Mouse (Mus musculus): ENCODE data around the gene Ube2l3. TPM values are rescaled to one million over a fixed set of nuclear protein-coding genes. Genes with fewer than 3 reads are reported as not detected.
"Not testable (repeated sequence)": the region's sequence is repeated elsewhere in the genome, so short reads cannot be mapped to it uniquely, and the experiment has no call there.

Gene Ube2l3
- total RNA-seq, 2 experiments from 2014 or later = 40.6 to 161 TPM

DNA sequence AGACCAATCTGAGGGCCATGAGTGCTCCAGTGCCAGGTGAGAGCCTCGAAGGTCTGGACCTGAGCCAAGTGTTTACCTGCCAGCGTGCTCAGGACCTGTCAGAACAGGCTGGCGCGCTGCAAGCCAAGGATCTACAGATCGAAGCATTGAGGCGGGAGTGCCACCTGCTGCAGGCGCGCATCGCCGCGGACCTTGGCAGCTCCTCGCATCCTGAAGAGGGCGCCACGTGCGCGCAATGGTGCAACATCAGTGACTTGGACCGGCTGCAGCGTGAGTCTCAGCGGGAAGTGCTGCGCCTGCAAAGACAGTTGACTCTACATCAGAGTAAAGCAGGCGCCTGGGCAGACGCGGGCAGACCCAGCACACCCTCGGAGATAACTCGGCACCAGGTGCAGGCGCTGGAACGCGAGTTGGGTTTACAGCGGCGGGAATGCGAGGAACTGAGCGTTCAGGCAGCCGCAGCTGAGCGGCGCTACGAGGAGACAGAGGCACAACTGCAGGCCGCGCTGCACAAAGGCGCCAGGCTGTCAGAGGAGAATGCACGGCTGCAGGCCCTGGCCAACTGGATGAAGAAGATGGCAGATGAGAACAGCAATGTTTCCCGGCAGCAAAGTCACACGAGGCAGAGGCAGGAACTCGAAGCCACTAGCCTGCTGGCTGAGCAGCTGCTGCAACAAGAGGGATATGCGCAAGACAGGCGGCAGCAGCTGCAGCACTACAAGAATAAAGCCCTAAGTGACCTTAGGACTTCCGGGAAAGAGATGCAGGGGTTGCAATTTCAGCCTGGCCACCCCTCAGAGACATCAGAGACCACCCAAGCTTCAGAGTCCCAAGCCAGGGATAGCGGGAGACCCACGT, 7.8 kb upstream of the Ube2l3 start:
- peak; percentile 61; the same call in 1 of the 2 replicates for ATAC-seq (replicated peaks; ENCODE audit: low FRiP score, poor library complexity, severe bottlenecking)

GRCm38 (mm10) chr16:17209404-17209960, 7.0 kb upstream of the Ube2l3 start:
- ATAC-seq (replicated peaks; ENCODE audit: low FRiP score, poor library complexity, severe bottlenecking) = no peak

DNA sequence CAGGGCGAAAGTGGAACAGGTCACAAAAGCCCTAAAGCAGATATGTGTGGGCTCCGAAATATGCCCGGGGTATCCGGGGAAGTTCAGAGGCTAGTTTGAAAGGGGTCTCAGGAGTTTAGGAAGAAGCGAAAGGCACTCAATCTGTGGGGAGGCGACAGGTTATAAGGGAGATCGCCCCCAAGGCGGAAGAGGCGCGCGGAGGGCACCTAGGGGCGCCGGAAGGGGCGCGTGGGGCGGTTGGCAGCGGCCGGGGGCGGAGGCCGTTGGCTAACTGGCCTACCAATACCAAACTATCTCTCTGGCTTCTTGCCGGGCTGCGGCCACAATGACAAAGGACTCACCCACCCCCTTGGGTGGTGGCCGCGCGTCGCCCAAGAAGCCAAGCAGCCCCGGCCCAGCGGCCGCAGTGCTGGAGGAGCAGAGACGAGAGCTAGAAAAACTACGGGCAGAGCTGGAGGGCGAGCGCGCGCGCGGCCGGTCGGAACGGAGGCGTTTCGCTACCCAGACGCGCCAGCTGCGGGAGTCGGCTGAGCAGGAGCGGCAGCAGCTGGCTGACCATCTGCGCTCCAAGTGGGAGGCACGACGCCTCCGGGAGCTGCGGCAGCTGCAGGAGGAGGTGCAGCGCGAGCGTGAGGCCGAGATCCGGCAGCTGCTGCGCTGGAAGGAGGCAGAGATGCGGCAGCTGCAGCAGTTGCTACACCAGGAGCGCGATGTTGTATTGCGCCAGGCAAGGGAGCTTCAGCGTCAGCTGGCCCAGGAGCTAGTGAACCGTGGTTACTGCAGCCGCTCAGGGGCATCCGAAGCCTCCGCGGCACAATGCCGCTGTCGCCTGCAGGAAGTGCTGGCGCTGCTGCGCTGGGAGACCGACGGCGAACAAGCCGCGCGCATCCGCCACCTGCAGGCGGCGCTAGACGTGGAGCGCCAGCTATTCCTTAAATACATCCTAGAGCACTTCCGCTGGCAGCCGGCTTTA, 6.2 kb upstream of the Ube2l3 start, which contains the start of gene Rimbp3:
Gene Rimbp3, plus strand, starts transcription at position 215 of the 973 bp plus-strand sequence.
- ATAC-seq (replicated peaks; ENCODE audit: low FRiP score, poor library complexity, severe bottlenecking) = peak; percentile 70

DNA sequence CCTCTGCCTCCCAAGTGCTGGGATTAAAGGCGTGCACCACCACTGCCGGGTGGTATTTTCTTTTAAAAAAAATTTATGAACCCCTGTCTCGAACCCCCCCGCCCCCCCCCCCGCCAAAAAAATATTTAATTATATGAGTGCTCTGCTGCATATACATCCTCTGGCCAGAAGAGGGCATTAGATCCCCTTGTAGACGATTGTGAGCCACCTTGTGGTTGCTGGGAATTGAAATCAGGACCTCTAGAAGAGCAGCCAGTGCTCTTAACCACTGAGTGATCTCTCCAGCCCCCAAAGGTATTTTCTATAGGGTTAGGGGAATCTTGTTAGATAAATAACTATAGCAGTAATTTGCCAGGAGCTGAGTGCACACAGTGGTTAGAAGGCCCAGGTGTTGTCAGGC, 2.5 kb upstream of the Ube2l3 start:
- no peak for ATAC-seq (replicated peaks; ENCODE audit: low FRiP score, poor library complexity, severe bottlenecking)

- no peak for ATAC-seq (replicated peaks; ENCODE audit: low FRiP score, poor library complexity, severe bottlenecking)
These were observed 472 bp downstream of the Ube2l3 start for GRCm38 (mm10) chr16:17201977-17202376.

GRCm38 (mm10) chr16:17200953-17201707, 1.3 kb downstream of the Ube2l3 start:
- peak; percentile 92 for ATAC-seq (replicated peaks; ENCODE audit: low FRiP score, poor library complexity, severe bottlenecking)

GRCm38 (mm10) chr16:17200121-17200952, 2.1 kb downstream of the Ube2l3 start:
- peak; percentile 49 for ATAC-seq (replicated peaks; ENCODE audit: low FRiP score, poor library complexity, severe bottlenecking)

GRCm38 (mm10) chr16:17193823-17194222, 8.6 kb downstream of the Ube2l3 start:
- no peak for ATAC-seq (replicated peaks; ENCODE audit: low FRiP score, poor library complexity, severe bottlenecking)

- ATAC-seq (replicated peaks; ENCODE audit: low FRiP score, poor library complexity, severe bottlenecking) = no peak
These were observed 17.0 kb downstream of the Ube2l3 start for GRCm38 (mm10) chr16:17185475-17185874.

DNA sequence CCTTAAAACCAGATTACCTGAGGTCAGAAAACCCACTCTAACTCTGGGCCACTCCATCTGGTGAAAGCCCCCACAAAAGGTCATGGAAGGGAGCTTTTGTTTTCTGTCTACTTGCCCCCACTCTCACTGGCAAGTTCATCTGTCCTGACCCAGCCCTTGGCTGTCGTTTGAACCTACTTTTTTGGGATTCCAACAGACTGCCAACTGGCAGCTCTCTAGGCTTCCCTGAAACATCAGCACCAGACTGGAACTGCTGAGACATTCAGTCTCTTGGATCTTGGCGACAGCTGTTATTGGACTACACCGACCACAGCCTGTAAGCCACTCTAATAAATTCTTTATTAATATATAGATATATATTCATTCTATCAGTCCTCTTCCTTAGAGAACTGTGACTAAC, 19.4 kb downstream of the Ube2l3 start:
- no peak for ATAC-seq (replicated peaks; ENCODE audit: low FRiP score, poor library complexity, severe bottlenecking)

DNA sequence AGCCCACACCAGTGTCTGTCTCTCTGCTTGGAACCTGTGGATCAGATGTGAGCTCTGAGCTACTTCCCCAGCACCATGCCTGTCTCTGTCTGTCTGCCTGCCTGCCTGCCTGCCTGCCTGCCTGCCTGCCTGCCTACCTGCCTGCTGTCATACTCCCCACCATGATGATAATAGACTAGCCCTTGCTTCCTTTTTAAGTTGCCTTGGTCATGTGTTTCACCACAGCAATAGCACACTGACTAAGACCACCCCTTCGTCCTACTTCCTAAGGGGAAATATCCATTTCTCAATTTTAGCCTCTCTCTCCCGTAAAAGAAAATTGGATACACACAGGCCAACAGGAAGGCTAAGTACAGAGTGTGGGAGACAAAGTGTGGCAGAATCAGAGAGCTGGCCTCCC, 20.3 kb downstream of the Ube2l3 start:
- ATAC-seq (replicated peaks; ENCODE audit: low FRiP score, poor library complexity, severe bottlenecking) = no peak

DNA sequence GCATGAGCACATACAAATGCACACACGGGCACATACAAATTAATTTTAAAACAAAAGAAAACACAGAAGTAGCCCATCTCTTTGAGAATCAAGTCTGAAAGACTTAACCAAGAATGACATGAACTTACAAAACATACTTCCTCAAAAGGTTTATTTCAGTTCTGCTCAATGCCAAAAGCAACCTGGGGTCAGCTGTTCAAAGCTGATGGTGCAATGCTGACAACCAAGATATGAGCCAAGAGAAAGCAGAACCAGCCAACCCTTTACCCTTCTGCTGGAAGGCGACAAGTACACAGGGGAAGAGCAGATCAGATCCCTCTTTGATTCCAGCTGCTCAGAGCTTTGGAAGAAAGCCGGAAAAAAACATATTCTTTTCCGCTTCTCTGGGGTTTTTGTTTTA, 21.1 kb downstream of the Ube2l3 start:
- ATAC-seq (replicated peaks; ENCODE audit: low FRiP score, poor library complexity, severe bottlenecking) = no peak

DNA sequence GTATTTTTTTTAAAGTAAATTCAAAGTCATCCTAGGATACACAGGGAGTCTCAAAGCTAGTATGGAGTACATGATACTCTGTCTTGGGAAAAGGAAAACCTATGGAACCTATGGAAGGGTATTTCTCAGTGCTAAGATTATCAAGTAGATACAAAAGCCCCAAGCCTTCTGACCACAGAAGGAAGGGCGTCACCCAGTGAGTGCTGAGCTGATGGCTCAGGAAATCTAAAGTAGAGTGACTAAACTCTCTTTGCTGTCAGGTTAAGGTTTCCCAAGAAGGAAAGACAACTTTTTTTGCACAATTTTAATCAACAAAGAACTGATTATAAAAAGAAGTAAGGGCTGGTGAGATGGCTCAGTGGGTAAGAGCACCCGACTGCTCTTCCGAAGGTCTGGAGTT, 22.7 kb downstream of the Ube2l3 start:
- ATAC-seq (replicated peaks; ENCODE audit: low FRiP score, poor library complexity, severe bottlenecking) = no peak

GRCm38 (mm10) chr16:17177623-17178170, 24.8 kb downstream of the Ube2l3 start:
- no peak for ATAC-seq (replicated peaks; ENCODE audit: low FRiP score, poor library complexity, severe bottlenecking)

DNA sequence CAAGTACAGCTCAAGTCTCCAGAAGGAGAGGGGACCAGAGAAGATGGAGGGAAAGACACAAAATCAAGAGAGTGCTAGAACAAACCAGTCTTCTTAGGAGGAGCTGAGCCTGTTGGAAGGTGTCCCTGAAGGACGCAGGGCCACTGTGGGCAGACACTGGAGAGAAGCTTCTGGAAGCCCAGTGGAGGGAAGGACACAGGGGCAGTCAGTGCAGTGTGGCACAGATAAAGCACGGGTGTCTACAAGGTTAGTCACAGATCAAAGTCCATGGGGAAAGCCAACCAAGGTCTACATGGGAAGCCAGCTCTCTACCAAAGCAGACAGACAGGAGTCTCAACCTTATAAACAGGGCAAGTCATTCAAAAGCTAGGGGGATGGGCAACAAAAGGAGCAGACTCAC, 26.7 kb downstream of the Ube2l3 start:
- ATAC-seq (replicated peaks; ENCODE audit: low FRiP score, poor library complexity, severe bottlenecking) = no peak

- ATAC-seq (replicated peaks; ENCODE audit: low FRiP score, poor library complexity, severe bottlenecking) = no peak
These were observed 34.4 kb downstream of the Ube2l3 start for GRCm38 (mm10) chr16:17168049-17168448.

GRCm38 (mm10) chr16:17167179-17167578, 35.3 kb downstream of the Ube2l3 start:
- ATAC-seq (replicated peaks; ENCODE audit: low FRiP score, poor library complexity, severe bottlenecking) = no peak

DNA sequence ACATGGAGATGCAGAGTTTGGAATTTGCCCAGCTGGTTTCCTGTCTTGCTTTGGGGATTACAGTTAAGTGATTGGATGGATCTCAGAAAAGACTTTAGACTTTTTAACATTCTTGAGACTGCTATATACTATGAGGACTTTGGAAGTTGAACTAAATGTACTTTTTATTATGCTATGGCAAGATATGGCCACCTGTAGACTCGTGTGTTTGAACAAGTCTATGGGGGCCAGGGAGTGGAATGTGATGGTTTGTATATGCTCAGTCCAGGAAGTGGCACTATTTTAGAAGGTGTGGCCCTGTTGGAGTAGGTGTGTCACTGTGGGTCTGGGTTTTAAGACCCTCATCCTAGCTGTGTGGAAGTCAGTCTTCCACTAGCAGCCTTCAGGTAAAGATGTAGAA, 37.0 kb downstream of the Ube2l3 start:
- not testable (repeated sequence) for ATAC-seq (replicated peaks; ENCODE audit: low FRiP score, poor library complexity, severe bottlenecking)
